In genomic region chr13:52574311-52574710, GRCm38 (mm10) we compare ENCODE assay signal across 23 mouse cellular contexts. TPM values are rescaled to one million over a fixed set of nuclear protein-coding genes. Genes with fewer than 3 reads are reported as not detected.
A peak's percentile ranks its signal among the peaks of the same experiment; 100 is the strongest.
DNase-seq lines count a peak whose midpoint lies in the region; ATAC-seq and TF ChIP-seq lines count a peak whose summit lies in the region.
"Had no signal": no experiment of that assay in that cellular context is flagged by ENCODE, and none has a peak within 500 bp of the region (broad histone marks: within the 10 kb centered on the region; RNA-seq: fewer than 3 reads in every experiment).

No protein-coding gene starts in this region.

- no peak overlapping the region for H3K4me3 ChIP-seq in MEL (ENCODE audit: control insufficient read depth in 1 of 2, insufficient read depth in 1 of 2, low read depth in 2 of 2, low read length in 2 of 2)
- H3K4me3 ChIP-seq: forebrain, embryonic 10.5 days; forebrain, embryonic 13.5 days; gastrocnemius, adult 2 months; hindbrain, embryonic 12.5 days; hindbrain, embryonic 15.5 days had no signal

- peak; percentile 23 for DNase-seq in thymus, postnatal 0 days (ENCODE audit: low spot score)
- DNase-seq in thymus, postnatal 10 days (ENCODE audit: low spot score in 2 of 2), result no peak
- DNase-seq in MEL (ENCODE audit: low read depth, low spot score), result peak; percentile 61
- no peak for DNase-seq in kidney, postnatal 36 days
- no peak for DNase-seq in layer of hippocampus, adult 9-11 months
- DNase-seq: adrenal gland, adult 8-10 months; adrenal gland, postnatal 25 days; cerebellum, adult 11-12 months; cerebellum, adult 8-10 months; cerebellum, postnatal 10 days; cerebellum, postnatal 36 days; gastrocnemius, adult 2 months; gastrocnemius, postnatal 14 days; heart, adult 11 months had no signal

- ATAC-seq in neutrophil, adult 5-6 weeks (ENCODE audit: extremely low read depth, insufficient number of reproducible peaks, low FRiP score, poor library complexity, severe bottlenecking), result peak; percentile 8; the same call in 1 of the 2 replicates
- ATAC-seq: activated CD4-positive, CD25-positive, alpha-beta regulatory T cell, adult 4 months; forebrain, embryonic 13.5 days; forebrain, embryonic 16.5 days had no signal

- TF ChIP-seq RAD21 in MEL (IDR thresholded peaks at IDR 0.05; ENCODE audit: low read depth, low read length), result no peak

- no peaks in the 10 kb centered on the region for H3K9me3 ChIP-seq in MEL (replicated peaks; ENCODE audit: insufficient read depth, low read length)
- H3K9me3 ChIP-seq: forebrain, embryonic 10.5 days; forebrain, embryonic 13.5 days; hindbrain, embryonic 12.5 days; hindbrain, embryonic 15.5 days had no signal

- H3K4me1 ChIP-seq in MEL (ENCODE audit: control insufficient read depth in 1 of 2, insufficient read depth in 2 of 2, low read length in 2 of 2), result peaks cover 3 to 17% of the 10 kb centered on the region in 2 experiments; a peak in 3 of 4 replicates

- H3K79me2 ChIP-seq in MEL (ENCODE audit: control insufficient read depth, insufficient read depth, low read length, poor library complexity), result no peaks in the 10 kb centered on the region

- no peak for TF ChIP-seq CTCF in MEL (IDR thresholded peaks at IDR 0.05 in 2 of 3, conservative IDR thresholded peaks at IDR 0.05 in 1 of 3; ENCODE audit: control insufficient read depth in 1 of 3, insufficient read depth in 1 of 3, low read depth in 2 of 3, low read length in 3 of 3, poor library complexity in 1 of 3, severe bottlenecking in 1 of 3)

- H3K27ac ChIP-seq in MEL (ENCODE audit: control insufficient read depth, low read depth, low read length), result no peak overlapping the region
- H3K27ac ChIP-seq: forebrain, embryonic 10.5 days; forebrain, embryonic 13.5 days; gastrocnemius, adult 2 months; hindbrain, embryonic 12.5 days; hindbrain, embryonic 15.5 days had no signal

- peaks cover 0 to 6% of the 10 kb centered on the region in 2 experiments; a peak in 2 of 4 replicates for H3K36me3 ChIP-seq in MEL (ENCODE audit: control insufficient read depth in 1 of 2, insufficient read depth in 2 of 2, low read length in 2 of 2)
- H3K36me3 ChIP-seq: forebrain, embryonic 10.5 days; G1E; hindbrain, embryonic 12.5 days; hindbrain, embryonic 15.5 days had no signal

- TF ChIP-seq EP300 in MEL (IDR thresholded peaks at IDR 0.05; ENCODE audit: low read depth in 1 of 2, low read length in 2 of 2), result peak in 1 of 2 experiments; percentile 42; a peak in 1 of 4 replicates

- H3K9ac ChIP-seq in MEL (ENCODE audit: control insufficient read depth, low read depth, low read length, poor library complexity, severe bottlenecking), result no peak overlapping the region
- H3K9ac ChIP-seq: forebrain, embryonic 13.5 days; hindbrain, embryonic 12.5 days; hindbrain, embryonic 15.5 days had no signal

- no peak for TF ChIP-seq POLR2A in MEL (IDR thresholded peaks at IDR 0.05; ENCODE audit: control insufficient read depth in 1 of 2, insufficient read depth in 1 of 2, low read depth in 1 of 2, low read length in 2 of 2, poor library complexity in 1 of 2)

- H3K27me3 ChIP-seq in MEL (ENCODE audit: control insufficient read depth in 1 of 2, insufficient read depth in 2 of 2, low read length in 2 of 2), result no peaks in the 10 kb centered on the region
- H3K27me3 ChIP-seq: CH12.LX; hindbrain, embryonic 15.5 days had no signal

TF ChIP-seq in MEL, 35 proteins besides CTCF, POLR2A, EP300 and RAD21:
- TF ChIP-seq CHD2 (IDR thresholded peaks at IDR 0.05; ENCODE audit: low read length) (no peak), BHLHE40 (IDR thresholded peaks at IDR 0.05; ENCODE audit: borderline replicate concordance, low read depth, low read length) (no peak), MAFK (IDR thresholded peaks at IDR 0.05; ENCODE audit: borderline replicate concordance, low read depth, low read length) (no peak), MEF2A (IDR thresholded peaks at IDR 0.05; ENCODE audit: extremely low read depth, insufficient replicate concordance, low read depth, low read length, poor library complexity, severe bottlenecking) (no peak), USF2 (IDR thresholded peaks at IDR 0.05; ENCODE audit: borderline replicate concordance in 1 of 2, insufficient read depth in 1 of 2, low read depth in 1 of 2, low read length in 2 of 2) (no peak), KAT2A (conservative IDR thresholded peaks at IDR 0.05; ENCODE audit: low read depth, low read length) (no peak), POLR2AphosphoS5 (IDR thresholded peaks at IDR 0.05; ENCODE audit: borderline replicate concordance, low read depth, low read length) (no peak), MXI1 (IDR thresholded peaks at IDR 0.05; ENCODE audit: low read depth, low read length) (no peak), HCFC1 (IDR thresholded peaks at IDR 0.05; ENCODE audit: low read depth, low read length) (peak; percentile 74), ETS1 (IDR thresholded peaks at IDR 0.05; ENCODE audit: low read depth, low read length) (peak; percentile 39; the same call in 1 of the 2 replicates), SIN3A (IDR thresholded peaks at IDR 0.05; ENCODE audit: low read length) (peak; percentile 23; the same call in 1 of the 2 replicates), GATA1 (IDR thresholded peaks at IDR 0.05; ENCODE audit: low read depth, low read length) (peak; percentile 49; the same call in 1 of the 2 replicates), ZMIZ1 (IDR thresholded peaks at IDR 0.05; ENCODE audit: low read depth, low read length) (no peak), RCOR1 (IDR thresholded peaks at IDR 0.05; ENCODE audit: low read depth, low read length) (no peak), MAZ (IDR thresholded peaks at IDR 0.05; ENCODE audit: low read depth, low read length) (no peak), POLR2AphosphoS2 (IDR thresholded peaks at IDR 0.05; ENCODE audit: low read length) (no peak), ZC3H11A (IDR thresholded peaks at IDR 0.05; ENCODE audit: low read depth, low read length) (no peak), UBTF (IDR thresholded peaks at IDR 0.05; ENCODE audit: borderline replicate concordance, insufficient read depth, low read depth, low read length) (no peak), ELF1 (IDR thresholded peaks at IDR 0.05; ENCODE audit: low read depth, low read length) (peak; percentile 57; the same call in 1 of the 2 replicates), NRF1 (IDR thresholded peaks at IDR 0.05; ENCODE audit: insufficient read depth, low read depth, low read length, poor library complexity, severe bottlenecking) (no peak), TAL1 (IDR thresholded peaks at IDR 0.05; ENCODE audit: low read length) (peak; percentile 48; the same call in 1 of the 2 replicates)

RNA-seq across cellular contexts. Expression of gene Syk, which starts 8.7 kb away (rescaled TPM):
- 7.6 and 8.9 TPM in 2 replicates for polyA plus RNA-seq in thymus, postnatal 0 days (2015; fragmentation: Nextera tagmentation; extraction: Ambion mirVana)
- total RNA-seq in MEL (2012; rRNA removed), result 13.3 and 14.4 TPM in 2 replicates
- polyA plus RNA-seq in MEL (2012; ENCODE audit: insufficient read depth in 1 of 2, insufficient read length in 2 of 2, low read depth in 1 of 2, low replicate concordance in 2 of 2, missing spikeins in 1 of 2), result 10 to 100 TPM in 1 of 2 experiments, not detected in 1; 23.8 TPM
- 778 and 787 TPM in 2 replicates for total RNA-seq in neutrophil, adult 5-6 weeks (2017)
- polyA plus RNA-seq: G1E had no signal

RNA-seq across cellular contexts. Expression of gene Diras2, which starts 43.2 kb away (rescaled TPM):
- polyA plus RNA-seq in thymus, postnatal 0 days (2015; fragmentation: Nextera tagmentation; extraction: Ambion mirVana), result 3.4 and 3.6 TPM in 2 replicates
- not detected in 2 replicates for total RNA-seq in MEL (2012; rRNA removed)
- not detected for polyA plus RNA-seq in MEL (2012; ENCODE audit: insufficient read depth in 1 of 2, insufficient read length in 2 of 2, low read depth in 1 of 2, low replicate concordance in 2 of 2, missing spikeins in 1 of 2)
- 4.3 and 4.9 TPM in 2 replicates for total RNA-seq in neutrophil, adult 5-6 weeks (2017)
- polyA plus RNA-seq: activated CD4-positive, CD25-positive, alpha-beta regulatory T cell, adult 4 months; G1E had no signal

Comparison
In these comparisons a context has a peak if more than half of its experiments do, and no peak if none do; other contexts are left out.
1. DNase-seq: peak in thymus, postnatal 0 days (single experiment) and MEL (single experiment); none in thymus, postnatal 10 days (0 of 2), kidney, postnatal 36 days (0 of 2) and layer of hippocampus, adult 9-11 months (single experiment).
2. RNA of gene Syk, which starts 8.7 kb away (total RNA-seq): 778 to 787 TPM in neutrophil, adult 5-6 weeks; 13.3 to 14.4 TPM in MEL; every median in the first group is over 10 times any median in the second.